15 mouse cellular contexts compared by ENCODE assay signal in genomic region chr4:114468095-114468429, GRCm38 (mm10).
DNase-seq lines count a peak whose midpoint lies in the region; ATAC-seq and TF ChIP-seq lines count a peak whose summit lies in the region.
"Had no signal": no experiment of that assay in that cellular context is flagged by ENCODE, and none has a peak within 500 bp of the region (broad histone marks: within the 10 kb centered on the region; RNA-seq: fewer than 3 reads in every experiment).

No protein-coding gene starts in this region.

- H3K4me1 ChIP-seq in forebrain, postnatal 0 days (ENCODE audit: insufficient read depth): no peaks in the 10 kb centered on the region
- H3K4me1 ChIP-seq in forebrain, embryonic 14.5 days (ENCODE audit: control insufficient read depth, insufficient read depth, low read length): peaks cover 3% of the 10 kb centered on the region; the same call in 1 of the 2 replicates
- peaks cover 5% of the 10 kb centered on the region; the same call in 1 of the 2 replicates for H3K4me1 ChIP-seq in hindbrain, embryonic 16.5 days (ENCODE audit: control insufficient read depth, insufficient read depth, low read depth, low read length)
- peaks cover 26% of the 10 kb centered on the region for H3K4me1 ChIP-seq in hindbrain, embryonic 13.5 days (replicated peaks)
- H3K4me1 ChIP-seq in midbrain, embryonic 15.5 days: peaks cover 2% of the 10 kb centered on the region; the same call in 1 of the 2 replicates
- no peaks in the 10 kb centered on the region for H3K4me1 ChIP-seq in midbrain, embryonic 11.5 days (ENCODE audit: control insufficient read depth, insufficient read depth, low read length)
- no peaks in the 10 kb centered on the region for H3K4me1 ChIP-seq in midbrain, postnatal 0 days (ENCODE audit: insufficient read depth, low read length)

- H3K27me3 ChIP-seq in forebrain, postnatal 0 days (ENCODE audit: insufficient read depth, low read length): no peaks in the 10 kb centered on the region
- no peaks in the 10 kb centered on the region for H3K27me3 ChIP-seq in forebrain, embryonic 14.5 days (replicated peaks; ENCODE audit: control insufficient read depth, insufficient read depth, low read length)
- no peaks in the 10 kb centered on the region for H3K27me3 ChIP-seq in hindbrain, embryonic 16.5 days (replicated peaks; ENCODE audit: control insufficient read depth, insufficient read depth, low read length)
- no peaks in the 10 kb centered on the region for H3K27me3 ChIP-seq in hindbrain, embryonic 13.5 days
- H3K27me3 ChIP-seq in midbrain, embryonic 15.5 days (replicated peaks): no peaks in the 10 kb centered on the region
- H3K27me3 ChIP-seq in midbrain, embryonic 11.5 days (ENCODE audit: control insufficient read depth, insufficient read depth, low read length): no peaks in the 10 kb centered on the region
- no peaks in the 10 kb centered on the region for H3K27me3 ChIP-seq in midbrain, postnatal 0 days (ENCODE audit: insufficient read depth, low read length)
- H3K27me3 ChIP-seq: hindbrain, embryonic 12.5 days; liver, embryonic 12.5 days; neural tube, embryonic 13.5 days had no signal

- no peaks in the 10 kb centered on the region for H3K9me3 ChIP-seq in forebrain, postnatal 0 days (ENCODE audit: low read length)
- no peaks in the 10 kb centered on the region for H3K9me3 ChIP-seq in forebrain, embryonic 14.5 days (replicated peaks; ENCODE audit: control insufficient read depth, low read length)
- H3K9me3 ChIP-seq in hindbrain, embryonic 16.5 days (ENCODE audit: control insufficient read depth, low read length): no peaks in the 10 kb centered on the region
- H3K9me3 ChIP-seq in hindbrain, embryonic 13.5 days: no peaks in the 10 kb centered on the region
- no peaks in the 10 kb centered on the region for H3K9me3 ChIP-seq in midbrain, embryonic 15.5 days
- H3K9me3 ChIP-seq in midbrain, embryonic 11.5 days (ENCODE audit: control insufficient read depth, low read length): no peaks in the 10 kb centered on the region
- H3K9me3 ChIP-seq in midbrain, postnatal 0 days (ENCODE audit: low read length): no peaks in the 10 kb centered on the region
- H3K9me3 ChIP-seq: embryonic facial prominence, embryonic 15.5 days; hindbrain, embryonic 12.5 days; limb, embryonic 10.5 days; liver, embryonic 12.5 days; neural tube, embryonic 13.5 days had no signal

- no peak overlapping the region for H3K27ac ChIP-seq in forebrain, postnatal 0 days (ENCODE audit: low read depth, low read length)
- H3K27ac ChIP-seq in forebrain, embryonic 14.5 days (ENCODE audit: low read depth, low read length): no peak overlapping the region
- H3K27ac ChIP-seq in hindbrain, embryonic 16.5 days (ENCODE audit: low read depth, low read length): no peak overlapping the region
- no peak overlapping the region for H3K27ac ChIP-seq in hindbrain, embryonic 13.5 days
- H3K27ac ChIP-seq in midbrain, embryonic 15.5 days: no peak overlapping the region
- no peak overlapping the region for H3K27ac ChIP-seq in midbrain, embryonic 11.5 days (ENCODE audit: low read depth, low read length)
- H3K27ac ChIP-seq in midbrain, postnatal 0 days (ENCODE audit: low read depth, low read length): no peak overlapping the region
- H3K27ac ChIP-seq: embryonic facial prominence, embryonic 15.5 days; hindbrain, embryonic 12.5 days; layer of hippocampus, adult 2 months; limb, embryonic 10.5 days; liver, embryonic 12.5 days; neural tube, embryonic 13.5 days had no signal

- DNase-seq in forebrain, postnatal 0 days: no peak
- no peak for DNase-seq in forebrain, embryonic 14.5 days (ENCODE audit: low spot score)
- DNase-seq in midbrain, embryonic 11.5 days (ENCODE audit: low spot score, missing footprints): no peak
- no peak for DNase-seq in midbrain, postnatal 0 days (ENCODE audit: low spot score)
- DNase-seq: cerebellum, postnatal 25 days; thymus, adult 2 months had no signal

- 0 out of 2 replicates have a peak, but pooled peaks have one; percentile 16 for ATAC-seq in forebrain, postnatal 0 days
- ATAC-seq in forebrain, embryonic 14.5 days: no peak
- ATAC-seq in hindbrain, embryonic 16.5 days: peak; percentile 48
- ATAC-seq in hindbrain, embryonic 13.5 days (ENCODE audit: low FRiP score): no peak
- ATAC-seq in midbrain, embryonic 15.5 days (replicated peaks): peak; percentile 64
- ATAC-seq in midbrain, embryonic 11.5 days (ENCODE audit: low FRiP score): no peak
- 0 out of 2 replicates have a peak, but pooled peaks have one; percentile 32 for ATAC-seq in midbrain, postnatal 0 days (ENCODE audit: low FRiP score)
- ATAC-seq: liver, embryonic 12.5 days had no signal

- no peak overlapping the region for H3K4me3 ChIP-seq in forebrain, postnatal 0 days (ENCODE audit: low read depth, low read length)
- no peak overlapping the region for H3K4me3 ChIP-seq in forebrain, embryonic 14.5 days (ENCODE audit: low read depth, low read length)
- H3K4me3 ChIP-seq in hindbrain, embryonic 16.5 days (ENCODE audit: low read length): no peak overlapping the region
- H3K4me3 ChIP-seq in hindbrain, embryonic 13.5 days: no peak overlapping the region
- H3K4me3 ChIP-seq in midbrain, embryonic 15.5 days: no peak overlapping the region
- H3K4me3 ChIP-seq in midbrain, embryonic 11.5 days (ENCODE audit: low read depth, low read length): no peak overlapping the region
- H3K4me3 ChIP-seq in midbrain, postnatal 0 days (ENCODE audit: low read depth, low read length): no peak overlapping the region
- H3K4me3 ChIP-seq: embryonic facial prominence, embryonic 15.5 days; hindbrain, embryonic 12.5 days; layer of hippocampus, adult 2 months; limb, embryonic 10.5 days; liver, embryonic 12.5 days; neural tube, embryonic 13.5 days had no signal

- WGBS in forebrain, postnatal 0 days: 46% methylated on average over 7 of the region's 7 CpGs
- 56% methylated on average over 7 of the region's 7 CpGs for WGBS in forebrain, embryonic 14.5 days
- 48% methylated on average over 7 of the region's 7 CpGs for WGBS in hindbrain, embryonic 16.5 days
- 65% methylated on average over 7 of the region's 7 CpGs for WGBS in hindbrain, embryonic 13.5 days
- WGBS in midbrain, embryonic 15.5 days: 45% methylated on average over 7 of the region's 7 CpGs
- 71% methylated on average over 7 of the region's 7 CpGs for WGBS in midbrain, embryonic 11.5 days
- WGBS in midbrain, postnatal 0 days: 39% methylated on average over 7 of the region's 7 CpGs

- no peak for TF ChIP-seq CTCF in forebrain, postnatal 0 days (IDR thresholded peaks at IDR 0.05; ENCODE audit: low read depth)
- TF ChIP-seq CTCF in midbrain, postnatal 0 days (IDR thresholded peaks at IDR 0.05): no peak

- H3K9ac ChIP-seq in forebrain, postnatal 0 days: no peak overlapping the region
- no peak overlapping the region for H3K9ac ChIP-seq in forebrain, embryonic 14.5 days (ENCODE audit: low read length)
- H3K9ac ChIP-seq in hindbrain, embryonic 16.5 days (ENCODE audit: low read depth, low read length): no peak overlapping the region
- no peak overlapping the region for H3K9ac ChIP-seq in hindbrain, embryonic 13.5 days
- no peak overlapping the region for H3K9ac ChIP-seq in midbrain, embryonic 15.5 days
- no peak overlapping the region for H3K9ac ChIP-seq in midbrain, embryonic 11.5 days (ENCODE audit: low read length)
- H3K9ac ChIP-seq in midbrain, postnatal 0 days (replicated peaks; ENCODE audit: low read length, poor library complexity, severe bottlenecking): no peak overlapping the region
- H3K9ac ChIP-seq: embryonic facial prominence, embryonic 15.5 days; hindbrain, embryonic 12.5 days; liver, embryonic 12.5 days; neural tube, embryonic 13.5 days had no signal

- H3K4me2 ChIP-seq in forebrain, postnatal 0 days (ENCODE audit: low read depth): no peak overlapping the region
- H3K4me2 ChIP-seq in forebrain, embryonic 14.5 days (ENCODE audit: low read length): no peak overlapping the region
- H3K4me2 ChIP-seq in hindbrain, embryonic 16.5 days (ENCODE audit: low read length): no peak overlapping the region
- no peak overlapping the region for H3K4me2 ChIP-seq in hindbrain, embryonic 13.5 days
- H3K4me2 ChIP-seq in midbrain, embryonic 15.5 days: no peak overlapping the region
- no peak overlapping the region for H3K4me2 ChIP-seq in midbrain, embryonic 11.5 days
- no peak overlapping the region for H3K4me2 ChIP-seq in midbrain, postnatal 0 days (ENCODE audit: low read depth, low read length, poor library complexity, severe bottlenecking)
- H3K4me2 ChIP-seq: embryonic facial prominence, embryonic 15.5 days; hindbrain, embryonic 12.5 days; liver, embryonic 12.5 days; neural tube, embryonic 13.5 days had no signal

- H3K36me3 ChIP-seq in forebrain, postnatal 0 days (ENCODE audit: insufficient read depth): no peaks in the 10 kb centered on the region
- H3K36me3 ChIP-seq in forebrain, embryonic 14.5 days (ENCODE audit: control insufficient read depth, insufficient read depth, low read length): no peaks in the 10 kb centered on the region
- H3K36me3 ChIP-seq in hindbrain, embryonic 16.5 days (ENCODE audit: control insufficient read depth, insufficient read depth, low read length): no peaks in the 10 kb centered on the region
- H3K36me3 ChIP-seq in hindbrain, embryonic 13.5 days: no peaks in the 10 kb centered on the region
- H3K36me3 ChIP-seq in midbrain, embryonic 15.5 days (replicated peaks): no peaks in the 10 kb centered on the region
- no peaks in the 10 kb centered on the region for H3K36me3 ChIP-seq in midbrain, embryonic 11.5 days (ENCODE audit: control insufficient read depth, insufficient read depth, low read length)
- no peaks in the 10 kb centered on the region for H3K36me3 ChIP-seq in midbrain, postnatal 0 days (ENCODE audit: insufficient read depth, low read length)
- H3K36me3 ChIP-seq: embryonic facial prominence, embryonic 15.5 days; hindbrain, embryonic 12.5 days; limb, embryonic 10.5 days; liver, embryonic 12.5 days; neural tube, embryonic 13.5 days had no signal

Comparison
In these comparisons a context has a peak if more than half of its experiments do, and no peak if none do; other contexts are left out.
1. ATAC-seq: peak in forebrain, postnatal 0 days (single experiment), hindbrain, embryonic 16.5 days (single experiment), midbrain, embryonic 15.5 days (single experiment) and midbrain, postnatal 0 days (single experiment); none in forebrain, embryonic 14.5 days (single experiment), hindbrain, embryonic 13.5 days (single experiment) and midbrain, embryonic 11.5 days (single experiment).